Mouse (Mus musculus): ENCODE measurements at regions not wholly inside any gene's neighbourhood (a gene's known extent, or its start where the extent isn't known, plus 50 kb on each side); places are given as distances from the start of the nearest gene placed in this dataset.
A peak's percentile ranks its signal among the peaks of the same experiment; 100 is the strongest.

- TF ChIP-seq POLR2A (IDR thresholded peaks at IDR 0.05; ENCODE audit: low read depth, low read length) (0 out of 2 replicates have a peak, but pooled peaks have one; percentile 9), CTCF (IDR thresholded peaks at IDR 0.05; ENCODE audit: borderline replicate concordance, insufficient read depth, low read length) (no peak)
These were observed 54.8 kb upstream of the Ppara start for GRCm38 (mm10) chr15:85679864-85680428.
